Mouse (Mus musculus): ENCODE measurements around the gene Gm13090.

GRCm38 (mm10) chr4:151127636-151128548 lies 38.5 kb downstream of the Gm13090 start:
- TF ChIP-seq POLR2A (IDR thresholded peaks at IDR 0.05; ENCODE audit: low read depth, low read length): no peak
- TF ChIP-seq CTCF (IDR thresholded peaks at IDR 0.05; ENCODE audit: extremely low read depth, insufficient read depth, insufficient read length, insufficient replicate concordance): no peak
